Mouse (Mus musculus) thymus, adult 2 months (tissue): ENCODE measurements around the gene Nmd3. TPM values are rescaled to one million over a fixed set of nuclear protein-coding genes. Genes with fewer than 3 reads are reported as not detected.
A peak's percentile ranks its signal among the peaks of the same experiment; 100 is the strongest.

Experiments
- DNase-seq: peaks from one replicate; pipeline ENCODE4 v3.0.0; 2021
- H3K27ac ChIP-seq: fragments of 200-500 bp; 2 replicates; pipeline ENCODE4 v1.5.1; 2012; ENCODE audit warnings: low read length, control low read depth; ENCODE audit not compliant: control insufficient read depth, insufficient read depth
- H3K27me3 ChIP-seq: fragments of 200-500 bp; 2 replicates; pipeline ENCODE4 v1.6.1; 2012; ENCODE audit warnings: mild to moderate bottlenecking, low read length, moderate library complexity, mixed read lengths; ENCODE audit not compliant: control insufficient read depth, insufficient read depth
- H3K36me3 ChIP-seq: fragments of 200-500 bp; 2 replicates; pipeline ENCODE4 v1.6.1; 2012; ENCODE audit warnings: mild to moderate bottlenecking, low read length, moderate library complexity; ENCODE audit not compliant: control insufficient read depth, insufficient read depth
- H3K4me1 ChIP-seq: fragments of 200-500 bp; replicated peaks from 2 replicates; pipeline ENCODE4 v1.6.1; 2012; ENCODE audit warnings: low read length; ENCODE audit not compliant: control insufficient read depth, insufficient read depth
- H3K4me3 ChIP-seq: fragments of 200-500 bp; 2 replicates; pipeline ENCODE4 v1.5.1; 2012; ENCODE audit warnings: mild to moderate bottlenecking, low read length, control low read depth, moderate library complexity; ENCODE audit not compliant: control insufficient read depth, insufficient read depth
- CTCF ChIP-seq: fragments of 200-500 bp; IDR thresholded peaks from 2 replicates; pipeline ENCODE4 v1.5.1; 2012; ENCODE audit warnings: mild to moderate bottlenecking, control low read depth, low read length, moderate library complexity, borderline replicate concordance; ENCODE audit not compliant: control insufficient read depth, poor library complexity, insufficient read depth; ENCODE audit errors: extremely low read depth
- POLR2A ChIP-seq: fragments of 200-500 bp; IDR thresholded peaks from 2 replicates; pipeline ENCODE4 v1.6.1; 2012; ENCODE audit warnings: mild to moderate bottlenecking, low read length, control low read depth, moderate library complexity; ENCODE audit not compliant: control insufficient read depth, poor library complexity, insufficient read depth; ENCODE audit errors: extremely low read depth
- WGBS: fragments of 180-500 bp; shearing (Covaris S2); methylation state at CpG from one replicate; pipeline ENCODE4 v1.1.7; 2018; 5-methylcytosine and 5-hydroxymethylcytosine counted together
- polyA plus RNA-seq: library from polyadenylated mRNA; depleted of rRNA; stranded (reverse); fragments of >200 nt; gene quantifications from 2 replicates; pipeline ENCODE4 v1.2.3, GENCODE M21; 2012

Gene Nmd3
- polyA plus RNA-seq, 1 experiment, result 57.6 TPM

- 63% methylated on average over 7 of the region's 7 CpGs for WGBS
- H3K4me3 ChIP-seq, result no peak overlapping the region
Observed at GRCm38 (mm10) chr3:69723161-69723560, 1.4 kb downstream of the Nmd3 start.

GRCm38 (mm10) chr3:69730930-69731329 lies 9.1 kb downstream of the Nmd3 start:
- TF ChIP-seq POLR2A, result no peak
- no peak for TF ChIP-seq CTCF
- Histone ChIP-seq H3K4me3 (no peak overlapping the region), H3K27ac (no peak overlapping the region), H3K27me3 (no peaks in the 10 kb centered on the region), H3K4me1 (no peaks in the 10 kb centered on the region), H3K36me3 (peaks cover 47% of the 10 kb centered on the region)
- no peak for DNase-seq

More at GRCm38 (mm10) chr3:69723161-69723560, 1.4 kb downstream of the Nmd3 start:
- no peak for DNase-seq
- Histone ChIP-seq H3K27ac (no peak overlapping the region), H3K4me1 (peaks cover 12% of the 10 kb centered on the region), H3K27me3 (no peaks in the 10 kb centered on the region), H3K36me3 (peaks cover 8% of the 10 kb centered on the region)
- no peak for TF ChIP-seq POLR2A
- no peak for TF ChIP-seq CTCF

- Histone ChIP-seq H3K27me3 (no peaks in the 10 kb centered on the region), H3K4me3 (no peak overlapping the region), H3K4me1 (no peaks in the 10 kb centered on the region), H3K36me3 (peaks cover 53% of the 10 kb centered on the region), H3K27ac (no peak overlapping the region)
- no peak for TF ChIP-seq POLR2A
- TF ChIP-seq CTCF, result no peak
- 98% methylated on average over 2 of the region's 2 CpGs for WGBS
- DNase-seq, result no peak
Observed at GRCm38 (mm10) chr3:69733939-69734338, 12.2 kb downstream of the Nmd3 start.

GRCm38 (mm10) chr3:69755192-69755591 lies 33.4 kb downstream of the Nmd3 start:
- no peaks in the 10 kb centered on the region for H3K27me3 ChIP-seq

GRCm38 (mm10) chr3:69755968-69756367 lies 34.2 kb downstream of the Nmd3 start:
- no peak overlapping the region for H3K4me3 ChIP-seq
- H3K27ac ChIP-seq, result no peak overlapping the region
- 96% methylated on average over 3 of the region's 3 CpGs for WGBS
- TF ChIP-seq POLR2A (no peak), CTCF (no peak)
- no peaks in the 10 kb centered on the region for H3K27me3 ChIP-seq
- no peak for DNase-seq
- H3K36me3 ChIP-seq, result peaks cover 27% of the 10 kb centered on the region
- H3K4me1 ChIP-seq, result no peaks in the 10 kb centered on the region

More at GRCm38 (mm10) chr3:69755192-69755591, 33.4 kb downstream of the Nmd3 start:
- WGBS, result 81% methylated on average over 3 of the region's 3 CpGs
- DNase-seq, result no peak
- peaks cover 33% of the 10 kb centered on the region for H3K36me3 ChIP-seq
- no peaks in the 10 kb centered on the region for H3K4me1 ChIP-seq
- TF ChIP-seq CTCF (no peak), POLR2A (no peak)
- no peak overlapping the region for H3K4me3 ChIP-seq
- H3K27ac ChIP-seq, result no peak overlapping the region

GRCm38 (mm10) chr3:69756499-69756898 lies 34.7 kb downstream of the Nmd3 start:
- H3K4me1 ChIP-seq, result no peaks in the 10 kb centered on the region
- no peak overlapping the region for H3K4me3 ChIP-seq
- DNase-seq, result peak; percentile 56
- TF ChIP-seq CTCF, result no peak
- no peak for TF ChIP-seq POLR2A
- peaks cover 21% of the 10 kb centered on the region for H3K36me3 ChIP-seq
- WGBS, result 22% methylated on average over 7 of the region's 7 CpGs
- H3K27ac ChIP-seq, result no peak overlapping the region
- H3K27me3 ChIP-seq, result no peaks in the 10 kb centered on the region

GRCm38 (mm10) chr3:69757456-69757855 lies 35.7 kb downstream of the Nmd3 start:
- TF ChIP-seq POLR2A (no peak), CTCF (no peak)
- Histone ChIP-seq H3K27ac (no peak overlapping the region), H3K4me1 (no peaks in the 10 kb centered on the region), H3K36me3 (peaks cover 14% of the 10 kb centered on the region), H3K27me3 (no peaks in the 10 kb centered on the region), H3K4me3 (no peak overlapping the region)
- WGBS, result 96% methylated on average over 1 of the region's 1 CpGs
- DNase-seq, result no peak
